Mouse (Mus musculus) cerebellum, adult 2 months (tissue): ENCODE measurements at regions not wholly inside any gene's neighbourhood (a gene's known extent, or its start where the extent isn't known, plus 50 kb on each side); places are given as distances from the start of the nearest gene placed in this dataset.

Source experiments
- CTCF ChIP-seq: fragments of 200-500 bp; IDR thresholded peaks from 2 replicates; pipeline ENCODE4 v1.5.1; 2011; ENCODE audit warnings: low read depth, mild to moderate bottlenecking, control low read depth, low read length, moderate library complexity, borderline replicate concordance; ENCODE audit not compliant: insufficient read depth
- POLR2A ChIP-seq: fragments of 200-500 bp; IDR thresholded peaks from 2 replicates; pipeline ENCODE4 v1.6.1; 2011; ENCODE audit warnings: low read length, control low read depth, borderline replicate concordance; ENCODE audit not compliant: insufficient read depth

- TF ChIP-seq CTCF: no peak
- no peak for TF ChIP-seq POLR2A
Measured at GRCm38 (mm10) chr1:152264981-152265380, 121.5 kb downstream of the Tsen15 start.
